Mouse (Mus musculus) liver (tissue): ENCODE data around the gene Ide.
A peak's percentile ranks its signal among the peaks of the same experiment; 100 is the strongest.
"Not testable (repeated sequence)": the region's sequence is repeated elsewhere in the genome, so short reads cannot be mapped to it uniquely, and the experiment has no call there.

Source experiments
- DNase-seq: peaks from one replicate; pipeline ENCODE4 v3.0.0-alpha.2; 2020; ENCODE audit warnings: mixed read lengths

Gene Ide

DNA sequence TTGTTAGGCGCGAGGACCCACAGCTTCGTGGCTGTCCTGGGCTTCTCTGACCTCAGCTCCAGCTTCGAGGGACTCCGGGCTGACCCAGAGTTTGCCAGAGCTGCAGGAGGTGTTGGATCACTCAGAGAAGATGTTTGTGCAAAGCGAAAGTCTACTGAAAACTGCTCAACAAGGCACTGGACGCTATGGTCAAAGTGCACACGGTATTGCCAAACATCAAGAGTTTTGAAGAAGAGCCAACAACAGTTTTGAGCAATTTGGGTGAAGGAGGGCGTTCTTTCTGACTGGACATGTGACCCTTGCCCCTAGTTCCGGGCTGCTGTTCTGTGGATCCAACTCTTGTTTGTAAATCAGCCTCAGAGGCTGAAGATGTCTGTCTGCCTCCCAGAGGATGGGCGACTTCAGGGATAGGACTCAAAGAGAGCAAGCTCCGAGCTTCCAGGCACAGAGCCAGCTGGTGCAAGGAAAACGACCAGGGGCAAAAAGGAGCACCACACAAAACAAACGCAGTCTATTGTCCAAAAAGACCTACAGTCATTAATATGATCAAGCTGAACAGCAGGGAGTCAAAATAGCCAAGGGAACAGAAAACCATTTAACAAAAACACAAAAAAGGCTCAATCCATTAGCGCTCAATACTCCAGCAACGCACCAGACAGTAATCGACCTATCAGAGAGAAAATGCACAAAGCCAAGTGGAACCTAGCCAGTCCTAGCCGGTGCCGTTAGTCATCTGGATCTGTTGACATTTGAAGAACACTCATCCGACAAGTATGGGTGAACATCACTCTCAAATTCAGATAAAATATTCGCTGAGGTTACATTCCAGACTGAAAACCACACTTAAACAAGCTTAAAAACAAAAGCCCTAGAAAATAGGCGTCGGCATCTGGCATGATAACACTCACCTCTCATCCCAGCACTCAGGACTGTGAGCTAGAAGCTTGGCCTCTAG lies 73.4 kb downstream of the Ide start:
- DNase-seq = no peak

DNA sequence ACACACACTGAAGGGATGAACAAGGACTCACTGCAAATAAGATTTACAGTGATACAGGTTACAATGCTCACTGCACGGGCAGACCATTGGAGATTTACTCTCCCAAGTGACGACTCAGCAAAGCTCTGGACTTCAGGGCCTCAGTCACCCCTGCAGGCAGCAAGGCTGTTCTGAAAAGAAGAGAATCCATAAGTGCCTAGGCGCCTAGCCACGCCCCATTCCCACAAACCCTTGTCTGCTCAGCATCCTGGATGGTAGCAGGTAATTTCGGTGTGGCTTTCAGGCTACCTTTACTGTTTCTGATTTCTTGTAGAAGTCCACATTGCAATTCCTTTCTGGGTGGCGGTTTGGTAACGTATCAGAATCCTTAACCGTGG lies 74.1 kb downstream of the Ide start:
- DNase-seq = no peak

DNA sequence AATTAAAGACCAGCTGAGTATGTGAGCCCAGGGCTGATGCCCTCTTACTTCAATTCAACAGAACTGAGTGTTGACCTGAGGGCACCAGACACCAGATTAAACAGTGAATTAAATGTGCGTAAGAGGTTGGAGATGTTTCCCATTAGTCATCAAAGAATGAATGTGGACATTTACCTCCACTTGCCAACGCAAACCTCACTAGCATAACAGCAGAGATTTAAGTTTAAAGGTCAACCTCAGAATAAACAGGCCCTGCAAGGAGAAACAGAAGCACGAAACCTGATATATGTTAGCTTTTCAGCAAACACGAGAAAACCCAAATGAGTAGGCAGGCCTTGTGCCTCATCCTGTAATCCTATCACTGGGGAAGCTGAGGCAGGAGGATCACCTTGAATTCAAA lies 75.3 kb downstream of the Ide start:
- no peak for DNase-seq

DNA sequence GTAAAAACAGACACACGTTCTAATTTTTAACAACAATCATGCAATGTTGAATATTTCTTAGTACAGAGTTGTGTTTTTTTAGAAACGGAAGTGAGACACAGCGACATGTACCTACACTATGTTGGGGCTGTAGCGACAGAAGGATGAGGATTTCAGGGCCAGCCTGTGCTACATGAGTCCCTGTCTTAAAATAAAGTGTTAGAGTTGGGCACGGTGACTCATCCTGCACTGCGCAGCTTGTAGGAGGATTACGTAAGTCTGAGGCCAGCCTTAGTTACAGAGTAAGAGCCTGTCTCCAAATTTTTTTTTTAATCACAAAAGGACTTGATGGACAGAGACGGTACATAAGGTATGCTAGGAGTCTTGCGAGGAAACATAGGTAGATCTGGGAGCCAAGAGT lies 82.3 kb downstream of the Ide start:
- no peak for DNase-seq

DNA sequence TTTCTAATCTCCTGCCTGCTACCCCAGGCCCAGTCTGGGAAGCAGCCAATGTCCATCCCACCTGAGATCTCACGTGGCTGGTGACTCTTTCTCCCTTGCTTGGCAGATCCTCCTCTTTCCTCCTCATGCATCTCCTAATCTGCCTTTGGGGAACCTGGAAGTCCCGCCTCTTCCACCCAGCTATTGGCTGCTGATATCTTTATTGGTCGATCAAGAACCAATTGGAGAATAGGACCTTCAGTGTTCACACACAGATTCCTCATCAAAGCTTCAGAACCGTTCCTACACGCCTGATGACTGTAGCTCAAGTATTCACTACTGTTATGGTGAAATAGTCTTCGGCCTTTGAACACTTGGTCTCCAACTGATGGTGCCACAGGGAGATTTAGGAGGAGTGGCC lies 85.5 kb downstream of the Ide start:
- peak; percentile 41 for DNase-seq

DNA sequence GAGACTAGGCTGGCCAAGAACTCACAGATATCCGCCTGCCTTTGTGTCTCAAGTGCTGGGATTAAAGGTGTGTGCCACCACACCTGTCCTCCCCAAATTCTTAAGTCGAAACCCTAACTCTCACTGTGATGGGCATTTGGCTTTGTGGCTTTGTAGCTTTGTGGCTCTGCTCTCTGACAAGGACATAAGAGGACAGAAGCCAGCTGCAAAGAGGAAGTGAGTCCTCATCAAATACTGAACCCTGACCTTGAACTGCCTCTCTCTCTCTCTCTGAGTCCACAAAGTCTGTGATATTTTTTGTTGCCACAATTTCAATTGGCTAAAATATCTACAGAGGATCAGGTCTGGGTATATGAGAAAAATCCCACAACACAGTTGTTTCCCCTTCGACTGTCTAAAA lies 89.5 kb downstream of the Ide start:
- DNase-seq = no peak

DNA sequence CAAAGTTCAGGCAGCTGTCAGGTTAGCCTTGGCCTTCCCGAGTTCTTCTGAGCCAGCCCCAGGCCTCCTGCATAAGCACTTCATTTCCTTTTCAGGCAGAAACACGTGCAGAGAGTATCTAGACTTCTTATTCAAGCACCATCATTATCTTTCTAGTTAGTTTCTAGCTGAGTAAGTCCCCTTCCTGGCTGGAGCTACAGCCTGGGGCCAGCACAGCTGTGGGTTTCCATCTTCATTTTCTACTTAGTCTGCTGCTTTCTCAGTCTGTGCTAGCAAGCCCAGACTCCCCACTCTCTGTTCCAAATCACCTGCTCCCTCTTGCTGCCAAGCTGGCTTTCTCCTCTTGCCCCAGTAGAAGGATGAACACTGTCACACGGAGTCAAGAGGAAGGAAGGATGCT lies 90.8 kb downstream of the Ide start:
- no peak for DNase-seq

DNA sequence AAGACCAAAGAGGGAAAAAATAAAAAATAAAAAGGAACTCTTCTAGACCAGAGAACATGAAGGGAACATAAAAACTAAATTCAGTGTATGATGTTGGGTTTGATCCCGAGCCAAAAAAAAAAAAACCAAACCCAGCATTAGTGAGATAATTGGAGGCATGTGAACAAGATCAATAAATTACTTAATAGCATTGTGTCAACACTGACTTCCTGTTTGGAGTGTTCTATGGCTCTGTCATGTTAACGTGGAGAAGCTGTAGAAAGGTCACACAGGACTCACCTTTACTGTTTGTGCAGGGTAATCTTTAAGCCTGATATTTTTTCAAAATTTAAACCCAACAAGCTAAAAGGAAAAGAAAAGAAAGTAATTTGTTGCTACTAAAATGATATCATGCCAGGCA lies 94.9 kb downstream of the Ide start:
- DNase-seq = no peak

DNA sequence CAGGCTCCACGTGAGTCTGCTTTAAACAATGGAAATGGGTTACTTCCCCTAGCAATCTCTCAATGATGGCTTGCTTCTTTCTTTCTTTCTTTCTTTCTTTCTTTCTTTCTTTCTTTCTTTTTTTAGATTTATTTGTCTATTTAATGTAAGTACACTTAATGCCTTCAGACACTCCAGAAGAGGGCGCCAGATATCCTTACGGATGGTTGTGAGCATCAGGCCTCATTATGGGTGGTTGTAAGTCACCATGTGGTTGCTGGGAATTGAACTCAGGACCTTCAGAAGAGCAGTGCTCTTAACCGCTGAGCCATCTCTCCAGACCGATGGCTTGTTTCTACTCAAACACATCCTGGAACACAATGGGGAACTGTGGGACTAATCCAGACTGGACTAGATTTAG lies 96.5 kb downstream of the Ide start:
- peak; percentile 48 for DNase-seq

DNA sequence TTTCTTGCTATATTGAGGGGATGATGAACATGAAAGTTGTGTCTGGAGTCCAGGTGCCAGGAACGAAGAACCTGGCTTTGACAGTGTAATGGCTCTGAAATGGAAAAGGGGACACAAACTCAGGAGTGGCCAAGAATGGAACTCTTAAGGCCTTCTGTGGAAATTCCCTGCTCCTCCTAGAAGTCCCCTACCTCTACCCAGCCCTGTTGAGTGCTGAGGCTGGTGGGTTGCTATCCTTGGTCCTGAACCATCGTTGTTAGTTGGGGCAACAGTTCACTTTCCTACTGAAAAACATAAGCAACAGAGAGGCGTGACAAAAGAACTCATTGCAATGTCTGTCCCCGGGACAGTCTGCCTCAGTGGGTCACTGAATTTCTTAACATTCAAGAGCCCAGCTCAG lies 98.6 kb downstream of the Ide start:
- DNase-seq = peak; percentile 71

DNA sequence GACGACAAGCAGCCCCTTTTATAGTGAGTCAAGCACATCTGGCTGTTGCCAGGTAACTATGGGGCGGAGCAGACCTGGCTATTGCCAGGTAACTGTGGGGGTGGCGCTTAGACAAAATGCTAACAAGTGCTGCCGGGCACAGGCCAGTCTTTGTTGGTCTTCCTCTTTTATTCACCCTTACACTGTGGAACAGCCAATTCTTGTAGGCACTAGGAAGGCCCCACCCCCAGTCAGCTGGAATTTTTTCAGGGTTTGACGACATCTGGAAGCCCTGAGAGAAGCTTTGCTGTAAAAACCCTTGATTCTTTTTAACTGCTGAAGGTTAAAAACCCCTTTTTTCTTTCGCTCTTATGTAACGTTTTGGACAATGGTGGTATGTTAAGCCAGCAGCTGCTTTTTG lies 99.0 kb downstream of the Ide start:
- DNase-seq = peak; percentile 77

DNA sequence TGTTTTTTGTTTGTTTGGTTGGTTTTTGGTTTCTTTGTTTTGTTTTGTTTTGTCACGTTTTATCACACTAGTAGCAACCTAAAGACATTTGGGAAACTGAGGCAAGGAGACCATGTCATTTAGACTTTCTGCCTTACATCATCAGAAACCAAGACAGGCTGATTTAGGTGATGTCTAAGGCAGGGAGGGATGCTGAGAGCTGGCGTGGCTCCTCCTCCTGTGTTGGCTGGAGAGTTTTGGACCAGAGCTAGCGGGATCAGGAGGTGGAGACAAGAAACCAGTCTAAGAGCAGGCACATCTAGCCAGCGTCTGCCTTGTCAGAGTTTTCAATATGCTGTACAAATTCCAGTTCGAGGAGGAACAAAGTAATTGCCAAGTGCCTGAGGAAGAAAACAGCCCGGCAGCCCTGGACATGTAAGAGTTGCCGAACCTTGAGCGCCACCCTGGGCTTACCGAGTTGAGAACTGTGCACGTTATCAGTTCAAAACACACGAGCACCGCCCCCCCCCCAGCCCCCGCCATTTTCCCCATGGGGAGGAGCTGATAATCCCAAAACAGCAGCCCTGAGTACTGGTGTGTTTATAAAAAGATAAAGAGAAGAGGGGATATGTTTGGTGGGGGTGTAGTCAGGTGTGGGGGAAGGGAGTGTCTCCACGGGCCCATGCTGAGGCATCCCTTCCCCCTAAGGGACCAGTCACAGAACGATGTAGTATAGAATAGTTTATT lies 99.8 kb downstream of the Ide start:
- peak; percentile 97 for DNase-seq

DNA sequence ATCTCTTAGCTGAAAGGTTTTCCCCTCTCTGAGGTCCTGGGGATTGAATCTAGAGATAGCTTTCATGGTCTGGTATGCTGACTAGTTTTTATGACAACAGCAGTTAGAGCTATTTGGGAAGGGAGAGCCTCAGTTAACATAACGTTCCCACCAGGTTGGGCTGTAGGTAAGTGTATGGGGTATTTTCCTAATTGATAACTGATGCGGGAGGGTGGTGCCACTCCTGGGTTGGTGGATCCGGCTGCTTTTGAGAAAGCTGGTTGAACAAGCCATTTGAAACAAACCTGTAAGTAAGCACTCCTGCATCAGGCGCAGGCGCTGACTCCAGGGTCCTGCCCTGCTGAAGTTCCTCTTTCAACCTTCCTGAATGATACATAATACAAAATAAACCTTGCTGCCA lies 100.3 kb downstream of the Ide start:
- peak; percentile 83 for DNase-seq

DNA sequence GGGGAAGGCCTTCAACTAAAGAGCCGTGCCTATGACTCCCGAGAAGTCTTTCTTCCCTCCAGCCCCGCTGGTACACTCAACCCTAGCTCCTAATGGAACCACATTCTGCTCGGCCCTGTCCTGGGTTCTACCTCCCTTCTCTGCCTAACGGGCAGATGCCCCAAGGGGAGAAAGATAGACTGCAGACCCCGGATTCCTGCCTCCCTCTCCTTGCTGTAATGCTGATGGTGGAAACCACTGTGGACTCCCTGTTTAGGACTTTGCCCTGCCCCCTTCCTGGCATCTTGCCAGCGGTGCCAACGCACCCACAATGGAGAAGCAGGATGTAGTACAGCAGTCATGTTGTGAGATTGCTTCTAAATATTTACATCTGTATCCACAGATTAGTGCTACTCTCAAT lies 101.8 kb downstream of the Ide start:
- peak; percentile 38 for DNase-seq

DNA sequence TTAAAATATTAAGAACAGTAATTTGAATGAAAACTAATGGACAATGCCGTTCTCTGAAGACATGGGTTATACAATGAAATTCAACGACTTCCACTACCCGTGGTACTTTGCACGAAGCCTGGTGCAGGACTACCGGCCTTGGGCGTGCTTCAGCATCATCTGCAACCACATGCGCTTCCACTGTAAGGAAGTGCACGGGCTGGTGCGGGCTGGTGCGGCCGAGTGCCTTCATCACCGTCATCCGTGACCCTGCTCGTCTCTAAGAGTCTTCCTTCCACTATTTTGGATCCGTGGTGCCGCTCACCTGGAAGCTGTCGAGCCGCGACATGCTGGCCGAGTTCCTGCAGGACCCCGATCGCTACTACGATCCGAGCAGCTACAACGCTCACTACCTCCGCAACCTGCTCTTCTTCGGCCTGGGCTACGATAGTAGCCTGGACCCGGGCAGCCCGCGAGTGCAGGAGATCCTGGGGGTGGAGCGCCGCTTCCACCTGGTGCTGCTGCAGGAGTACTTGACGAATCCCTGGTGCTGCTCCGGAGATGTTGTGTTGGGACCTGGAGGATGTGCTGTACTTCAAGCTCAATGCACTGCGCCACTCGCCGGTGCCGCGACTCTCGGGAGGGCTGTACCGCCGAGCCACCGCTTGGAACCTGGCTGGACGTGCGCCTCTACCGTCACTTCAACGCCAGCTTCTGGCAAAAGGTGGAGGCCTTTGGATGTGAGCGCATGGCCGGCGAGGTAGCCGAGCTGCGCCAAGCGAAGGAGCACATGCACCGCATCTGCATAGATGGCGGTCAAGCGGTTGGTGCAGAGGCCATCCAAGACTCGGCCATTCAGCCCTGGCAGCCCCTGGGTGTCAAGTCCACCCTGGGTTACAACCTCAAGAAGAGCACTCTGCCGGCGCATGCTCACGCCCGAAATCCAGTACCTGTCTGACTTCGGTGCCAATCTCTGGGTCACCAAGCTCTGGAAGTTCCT lies 103.8 kb downstream of the Ide start:
- peak; percentile 75 for DNase-seq

DNA sequence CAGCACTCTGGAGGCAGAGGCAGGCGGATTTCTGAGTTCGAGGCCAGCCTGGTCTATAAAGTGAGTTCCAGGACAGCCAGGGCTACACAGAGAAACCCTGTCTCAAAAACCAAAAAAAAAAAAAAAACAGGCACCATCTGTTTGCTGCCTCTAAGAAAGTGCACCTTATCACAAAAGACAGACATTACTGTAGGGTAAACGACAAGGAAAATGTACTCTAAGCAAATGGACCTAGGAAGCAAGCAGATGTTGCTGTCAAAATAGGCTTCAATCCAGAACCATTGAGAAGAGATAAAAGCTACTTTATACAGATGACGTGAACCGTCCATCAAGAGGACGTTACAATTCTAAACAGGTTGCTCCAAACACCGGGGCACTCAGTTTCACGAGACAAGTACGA lies 105.1 kb downstream of the Ide start:
- DNase-seq = not testable (repeated sequence)

DNA sequence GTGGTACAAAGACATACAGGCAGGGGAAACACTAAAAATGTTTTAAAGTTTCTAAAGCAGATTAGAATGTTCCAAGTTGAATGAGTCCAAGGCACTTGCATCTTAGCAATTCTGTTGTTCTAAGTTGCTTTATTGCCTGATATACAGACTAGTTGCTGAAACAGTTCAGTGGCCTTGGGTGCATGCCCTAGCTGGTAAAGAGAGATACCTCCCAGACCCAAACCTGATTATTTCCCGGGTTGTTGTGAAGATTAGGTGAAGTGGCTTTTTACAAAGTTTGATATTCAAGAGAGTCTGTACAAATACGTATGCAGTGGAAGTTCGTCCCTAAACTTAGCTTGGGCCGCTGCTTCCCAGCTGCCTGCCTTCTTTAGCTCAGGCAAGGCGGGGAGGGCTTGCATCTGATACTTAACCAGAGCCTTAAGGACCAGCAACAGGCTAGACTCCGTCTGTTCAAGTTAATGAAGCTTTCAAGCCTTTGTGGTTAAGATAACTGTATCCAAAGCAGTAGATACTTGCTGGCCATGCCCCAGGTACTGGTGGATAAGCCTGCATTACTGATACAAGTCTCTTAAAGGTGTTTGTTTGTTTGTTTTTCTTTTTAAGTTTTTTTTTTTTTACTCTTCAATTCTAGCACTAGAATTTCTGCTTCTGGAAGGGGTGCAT lies 112.3 kb downstream of the Ide start:
- DNase-seq = no peak
